Mouse (Mus musculus) frontal cortex, postnatal 10 days (tissue): ENCODE results near the gene P3h4.
"Not testable (repeated sequence)": the region's sequence is repeated elsewhere in the genome, so short reads cannot be mapped to it uniquely, and the experiment has no call there.

Experiments used
- DNase-seq, 2 experiments: peaks; one replicate each; pipeline ENCODE4 v3.0.0; 2022; ENCODE audit warnings: low spot score in 2 of 2, mixed read lengths in 1 of 2

Gene P3h4

DNA sequence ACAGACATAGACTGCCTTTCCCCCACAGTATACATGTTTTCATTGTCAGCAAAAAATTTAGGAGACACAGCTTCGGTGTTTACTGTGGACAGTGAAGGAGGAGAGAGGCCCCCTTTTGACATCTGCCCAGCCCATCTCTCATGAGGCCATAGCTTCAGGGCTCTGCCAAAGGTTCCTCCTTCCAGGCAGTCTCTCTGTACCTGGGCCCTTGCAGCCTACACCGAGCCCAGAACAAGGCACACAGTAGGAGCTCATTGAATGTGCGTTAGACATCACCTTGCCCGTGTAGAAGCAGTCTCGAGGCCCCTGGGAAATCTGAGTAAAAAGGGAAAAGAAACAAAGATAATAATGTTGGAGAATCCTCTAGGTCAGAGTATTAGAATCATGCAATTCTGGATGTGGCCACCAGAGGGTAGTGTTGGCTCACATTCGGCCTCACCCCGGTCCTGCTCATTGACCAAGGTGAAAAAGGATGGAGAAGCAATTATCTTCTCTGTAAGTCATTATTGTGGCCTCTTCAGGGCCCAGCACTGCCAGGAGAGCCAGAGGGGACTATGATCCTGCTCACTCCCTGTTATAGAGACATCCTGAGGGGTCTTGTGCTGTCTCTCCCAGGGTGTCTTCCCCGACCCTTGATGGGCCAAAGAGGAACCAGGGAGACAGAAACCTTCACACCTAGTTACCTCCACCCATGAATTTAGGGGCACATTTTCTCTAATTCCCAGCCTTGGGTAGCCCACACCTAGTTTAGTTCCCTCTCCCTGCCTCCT is 52.2 kb downstream of the P3h4 start:
- peak in 1 of 2 experiments; percentile 74 for DNase-seq

DNA sequence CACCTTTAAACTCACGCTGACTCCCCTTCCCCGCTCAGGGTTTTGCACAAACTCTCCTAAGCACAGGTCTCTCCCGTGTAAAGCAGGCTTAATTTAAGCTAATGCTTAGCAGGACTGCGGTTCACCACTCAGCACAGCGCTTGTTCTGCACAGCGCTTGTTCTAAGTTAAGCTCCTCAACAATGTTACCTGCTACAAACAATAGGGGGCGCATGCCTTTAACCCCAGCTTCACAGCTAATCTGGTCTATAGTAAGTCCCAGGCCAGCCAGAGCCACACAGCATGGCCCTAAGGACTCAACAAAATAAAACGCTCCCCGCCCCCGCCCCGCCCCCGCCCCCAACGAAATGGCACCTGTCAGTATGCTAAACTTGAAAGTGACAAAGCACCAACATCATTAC is 53.6 kb downstream of the P3h4 start:
- DNase-seq, result not testable (repeated sequence)

DNA sequence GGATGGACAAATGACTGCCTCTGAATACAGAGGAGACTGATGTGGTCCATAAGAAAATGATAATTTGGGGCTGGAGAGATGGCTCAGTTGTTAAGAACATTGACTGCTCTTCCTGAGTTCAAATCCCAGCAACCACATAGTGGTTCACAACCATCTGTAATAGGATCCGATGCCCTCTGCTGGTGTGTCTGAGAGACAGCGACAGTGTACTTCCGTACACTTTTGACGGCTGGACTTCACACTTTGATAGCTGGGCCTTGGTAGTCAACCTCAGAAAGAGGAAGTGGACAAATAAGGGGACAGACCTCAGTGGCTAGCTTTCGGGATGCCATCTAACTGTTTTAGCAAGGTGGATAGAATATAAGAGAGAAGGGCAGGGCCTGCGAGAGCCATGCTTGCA is 54.5 kb downstream of the P3h4 start:
- DNase-seq, result no peak
